Mouse (Mus musculus) kidney, adult 2 months (tissue): ENCODE measurements around the gene Purb.

Experiments used
- CTCF ChIP-seq: fragments of 200-500 bp; conservative IDR thresholded peaks from 2 replicates; pipeline ENCODE4 v1.5.1; 2011; ENCODE audit warnings: low read depth, mild to moderate bottlenecking, control low read depth, low read length, moderate library complexity, mixed read lengths; ENCODE audit not compliant: insufficient read depth, insufficient read length
- POLR2A ChIP-seq: fragments of 200-500 bp; IDR thresholded peaks from one replicate; pipeline ENCODE4 v1.6.1; 2011; ENCODE audit warnings: low read depth, low read length, control low read depth

DNA sequence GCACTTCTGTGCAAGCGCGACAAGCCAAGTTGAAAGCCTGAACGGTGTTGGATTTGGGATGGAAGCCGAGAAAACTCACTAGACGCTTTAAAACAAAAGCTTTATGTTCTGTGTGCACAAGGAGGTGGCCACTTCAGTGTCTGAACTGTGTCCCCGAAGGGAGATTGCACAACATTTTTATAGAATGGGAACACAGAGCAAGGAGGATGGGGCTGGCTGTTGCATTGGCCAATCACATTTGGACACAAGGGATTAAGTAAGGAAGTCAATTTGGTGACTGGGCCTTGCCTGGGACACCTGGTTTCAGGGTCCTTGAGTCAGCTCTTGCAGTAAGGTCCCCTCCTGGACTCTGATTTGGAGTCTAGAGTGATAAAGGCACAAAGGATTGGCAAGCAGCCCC is 29.0 kb upstream of the Purb start:
- no peak for TF ChIP-seq CTCF
- no peak for TF ChIP-seq POLR2A
